Mouse (Mus musculus) 3134 (cell line): ENCODE data around the gene Wdhd1.
"Not testable (repeated sequence)": the region's sequence is repeated elsewhere in the genome, so short reads cannot be mapped to it uniquely, and the experiment has no call there.

ENCODE experiments used
- DNase-seq: peaks from one replicate; pipeline ENCODE4 v3.0.0-alpha.2; 2011; ENCODE audit warnings: low spot score; ENCODE audit not compliant: insufficient read length; ENCODE audit errors: extremely low read depth

Gene Wdhd1

DNA sequence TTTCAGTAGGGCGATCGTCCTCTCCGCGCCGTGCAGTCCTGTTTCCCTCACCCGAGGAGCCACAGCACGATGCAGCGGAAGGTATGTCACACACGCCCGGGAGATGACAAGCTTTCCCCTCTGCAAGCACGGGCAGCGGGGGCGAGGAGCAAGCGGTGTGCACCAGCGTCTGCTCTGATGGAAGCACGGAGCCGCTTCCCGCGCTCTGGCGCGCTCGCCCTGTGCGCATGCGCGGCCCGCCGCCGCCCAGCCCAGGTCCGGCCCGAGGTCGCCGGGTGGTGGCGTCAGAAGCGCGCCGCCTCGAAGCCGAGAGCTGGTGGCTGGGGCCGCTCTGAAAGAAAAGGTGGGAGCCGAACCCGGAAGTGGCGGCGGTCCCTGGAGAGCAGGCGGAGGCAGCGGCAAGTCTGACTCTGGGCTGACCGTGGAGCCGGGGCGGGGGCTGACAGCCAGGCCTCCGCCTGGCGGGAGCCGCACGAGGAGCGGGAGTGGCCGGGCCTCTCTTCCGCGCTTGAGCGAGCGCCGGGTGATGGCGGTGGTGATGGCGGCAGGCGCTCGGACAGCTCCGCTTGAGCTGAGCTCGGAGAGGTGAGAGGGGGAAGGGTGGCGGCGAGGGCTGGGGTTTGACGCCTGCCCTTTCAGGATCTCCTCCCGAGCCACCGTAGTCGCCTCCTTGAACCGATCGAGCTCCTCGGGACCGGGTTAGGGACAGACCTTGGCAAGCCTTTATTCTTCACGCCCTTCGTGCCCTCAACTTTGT is at the start of gene Wdhd1, which contains the start of gene Socs4:
Wdhd1 (minus strand) TSS at position 221 of the 757 bp plus-strand sequence.
Socs4 (plus strand) TSS at position 295 of the 757 bp plus-strand sequence.
- peak; percentile 94 for DNase-seq

DNA sequence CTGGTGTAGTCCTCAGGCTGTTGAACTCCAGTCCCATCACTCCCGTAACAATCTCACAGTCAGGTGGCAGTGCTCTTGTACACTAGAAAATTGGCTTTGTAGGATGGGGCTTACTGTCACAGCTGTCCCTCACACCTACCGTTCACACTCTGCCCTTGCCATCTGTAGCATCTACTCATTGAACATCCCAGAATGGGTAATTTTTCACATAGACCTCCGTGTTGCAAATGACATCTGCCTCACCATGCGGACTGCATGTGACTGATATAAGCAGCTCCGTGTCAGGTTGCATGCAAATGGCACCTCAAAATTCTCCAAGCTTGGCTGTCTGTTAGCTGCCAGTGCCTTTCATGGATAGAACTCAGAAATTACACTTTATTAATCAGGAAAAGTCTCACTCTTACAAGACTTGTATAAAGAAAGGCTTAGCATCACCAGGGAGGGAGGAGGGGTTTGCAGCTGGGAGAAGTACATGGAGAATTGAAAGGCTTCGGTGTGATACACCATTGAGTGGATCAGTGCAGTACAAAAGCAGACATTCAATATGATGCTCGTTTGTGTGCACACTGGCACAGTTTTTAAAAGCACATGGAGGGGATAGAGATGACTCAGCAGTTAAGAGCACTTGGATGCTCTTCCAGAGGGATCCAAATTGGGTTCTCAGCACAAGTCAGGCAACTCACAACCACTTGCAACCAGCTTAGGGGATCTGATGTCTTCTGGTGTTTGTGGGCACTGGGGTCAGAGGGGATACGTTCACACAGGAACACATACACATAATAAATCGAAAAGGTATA is 49.5 kb upstream of the Wdhd1 start:
- DNase-seq, result no peak

DNA sequence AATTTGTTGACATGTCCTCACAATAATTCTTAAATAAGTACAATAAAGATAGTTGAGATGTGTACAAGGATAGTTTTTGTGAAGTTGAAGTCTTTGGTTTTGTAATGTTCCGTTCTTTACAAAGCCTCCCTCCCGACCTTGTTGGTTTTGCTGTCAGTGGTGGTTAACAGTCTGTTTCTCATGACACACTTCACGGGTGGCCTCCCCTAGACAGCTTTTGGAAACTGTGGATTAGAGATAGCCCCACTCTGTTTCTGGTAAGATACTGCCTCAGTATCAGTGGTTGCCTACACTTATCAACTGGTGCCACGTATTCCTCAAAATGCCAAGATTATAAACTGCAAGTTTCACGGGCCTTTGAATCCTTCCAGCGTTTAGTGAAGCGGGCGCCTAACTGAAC is 44.9 kb upstream of the Wdhd1 start:
- DNase-seq, result not testable (repeated sequence)

DNA sequence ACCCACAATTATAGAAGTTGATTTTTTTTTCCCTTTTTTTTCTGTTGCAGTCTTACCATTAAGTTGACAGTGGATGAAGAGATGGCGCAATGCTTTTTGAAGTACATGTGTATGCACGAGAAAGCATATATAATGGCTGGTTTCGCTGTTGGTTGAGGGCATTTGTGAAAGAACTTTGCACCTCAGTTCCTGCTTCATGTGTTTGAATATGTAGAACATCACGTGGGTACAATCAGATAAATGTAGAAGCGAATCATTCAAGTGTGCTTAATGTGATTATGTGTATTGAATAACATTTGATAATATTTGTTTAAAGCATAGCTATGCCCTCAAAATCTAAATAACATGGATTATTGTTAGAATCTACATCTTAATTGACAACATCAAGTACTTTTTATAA is 42.7 kb upstream of the Wdhd1 start:
- no peak for DNase-seq

DNA sequence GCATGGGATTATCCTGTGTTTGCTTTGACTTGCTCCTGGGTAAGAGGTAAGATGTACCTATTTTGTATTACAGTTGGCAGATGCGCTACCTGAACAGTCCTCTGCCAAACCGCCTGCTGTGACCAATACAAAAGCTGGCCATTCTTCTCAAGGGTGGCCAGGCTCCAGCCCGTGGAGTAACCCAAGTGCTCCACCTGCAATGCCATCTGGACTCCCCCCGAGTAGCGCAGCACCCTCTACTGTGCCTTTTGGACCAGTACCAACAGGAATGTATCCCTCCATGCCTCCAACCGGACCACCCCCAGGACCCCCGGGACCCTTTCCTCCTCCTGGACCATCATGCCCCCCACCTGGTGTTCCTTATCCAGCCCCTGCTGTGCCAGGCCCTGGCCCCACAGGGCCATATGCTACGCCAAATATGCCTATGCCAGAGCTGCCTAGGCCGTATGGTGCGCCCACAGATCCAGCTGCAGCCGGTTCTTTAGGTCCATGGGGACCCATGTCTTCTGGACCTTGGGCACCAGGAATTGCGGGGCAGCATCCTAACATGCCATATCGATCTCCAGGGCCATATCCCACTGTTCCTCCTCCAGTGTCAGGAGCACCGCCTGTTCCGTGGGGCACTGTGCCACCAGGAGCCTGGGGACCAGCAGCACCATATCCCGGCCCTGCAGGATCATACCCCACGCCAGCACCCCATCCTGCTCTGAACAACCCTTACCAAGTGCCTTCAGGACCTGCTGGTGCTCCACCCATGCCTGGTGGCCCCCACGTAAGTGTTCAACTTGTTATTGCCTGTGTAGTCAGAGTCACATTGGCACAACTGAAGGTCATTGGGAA is 33.9 kb upstream of the Wdhd1 start:
- no peak for DNase-seq

DNA sequence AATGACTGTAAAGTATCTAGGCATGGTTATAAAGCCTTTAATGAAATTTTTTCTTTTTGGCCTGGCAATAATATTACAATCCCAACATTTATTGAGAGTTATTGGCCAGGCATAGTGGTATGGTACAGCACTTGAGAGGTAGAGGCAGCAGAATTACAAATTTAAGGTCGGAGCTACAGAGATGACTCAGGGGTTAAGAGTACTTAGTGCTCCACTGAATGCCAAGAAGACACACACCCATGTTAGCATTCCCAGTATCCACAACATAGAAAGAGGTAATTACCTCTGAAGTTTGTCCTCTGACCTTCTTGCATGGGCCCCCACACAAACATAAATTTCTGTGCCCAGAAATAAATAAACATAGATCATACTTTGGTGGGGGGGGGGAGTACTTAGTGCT is 32.4 kb upstream of the Wdhd1 start:
- no peak for DNase-seq

DNA sequence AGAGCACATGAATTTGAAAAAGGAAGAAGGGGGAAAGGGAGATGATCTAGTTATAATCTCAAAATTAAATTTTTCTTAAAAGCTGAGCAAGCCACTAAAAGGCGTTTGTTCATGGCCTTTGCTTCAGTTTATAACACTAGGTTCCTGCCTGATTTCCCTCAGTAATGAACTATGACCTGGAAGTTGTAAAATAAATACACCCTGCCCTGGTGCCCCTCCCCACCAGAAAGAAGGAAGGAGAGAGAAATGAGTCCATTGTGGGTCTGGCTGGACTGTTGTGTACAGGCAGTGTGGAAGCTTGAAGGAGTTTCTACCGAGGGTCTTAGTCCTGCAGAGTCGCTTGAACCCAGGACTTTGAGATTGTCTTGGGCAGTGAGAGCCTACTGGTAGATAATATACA is 31.0 kb upstream of the Wdhd1 start:
- no peak for DNase-seq

DNA sequence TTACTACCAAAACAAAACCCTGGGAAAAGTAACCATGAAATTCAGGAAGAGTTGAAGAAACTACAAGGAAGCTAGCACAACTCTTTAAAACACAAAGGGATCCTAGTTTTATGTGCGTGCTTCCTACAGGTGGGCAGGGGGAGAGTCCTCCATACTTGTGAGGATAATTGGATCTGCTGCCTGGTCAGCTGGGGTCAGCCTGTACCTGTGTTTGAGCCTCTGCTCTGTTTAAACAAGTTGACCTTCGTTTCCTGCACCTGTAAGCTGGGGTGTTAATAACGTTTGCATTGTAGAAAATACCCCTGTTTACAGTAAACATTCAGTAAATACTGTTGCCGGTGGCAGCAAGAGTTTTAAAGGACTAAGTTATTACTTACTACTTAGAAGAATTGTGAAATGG is 29.3 kb upstream of the Wdhd1 start:
- DNase-seq, result no peak

DNA sequence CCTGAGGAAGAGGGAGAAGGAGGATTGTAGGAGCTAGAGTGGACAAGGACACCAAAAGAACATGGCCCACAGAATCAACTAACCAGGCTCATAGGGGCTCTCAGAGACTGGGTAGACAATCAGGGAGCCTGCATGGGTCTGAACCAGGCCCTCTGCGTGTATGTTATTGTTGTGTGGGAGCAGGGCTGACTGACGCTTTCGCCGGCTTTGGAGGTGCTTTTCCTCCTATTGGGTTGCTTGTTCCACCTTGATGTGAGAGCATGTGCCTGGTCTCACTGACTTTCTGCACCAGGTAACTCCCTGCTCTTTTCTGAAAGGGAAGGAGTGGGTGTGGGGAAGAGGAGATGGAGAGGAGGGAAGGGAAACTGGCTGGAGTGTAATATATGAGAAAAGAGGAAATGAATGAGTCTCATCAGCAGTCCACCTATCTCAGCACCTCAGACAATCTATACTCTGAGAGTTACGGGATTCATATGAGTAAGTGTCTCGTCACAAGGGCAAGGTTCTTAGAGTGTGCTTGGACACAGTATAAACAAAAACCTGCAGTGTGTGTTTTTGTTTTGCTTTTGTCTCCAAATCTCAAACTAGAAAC is 28.3 kb upstream of the Wdhd1 start:
- no peak for DNase-seq

DNA sequence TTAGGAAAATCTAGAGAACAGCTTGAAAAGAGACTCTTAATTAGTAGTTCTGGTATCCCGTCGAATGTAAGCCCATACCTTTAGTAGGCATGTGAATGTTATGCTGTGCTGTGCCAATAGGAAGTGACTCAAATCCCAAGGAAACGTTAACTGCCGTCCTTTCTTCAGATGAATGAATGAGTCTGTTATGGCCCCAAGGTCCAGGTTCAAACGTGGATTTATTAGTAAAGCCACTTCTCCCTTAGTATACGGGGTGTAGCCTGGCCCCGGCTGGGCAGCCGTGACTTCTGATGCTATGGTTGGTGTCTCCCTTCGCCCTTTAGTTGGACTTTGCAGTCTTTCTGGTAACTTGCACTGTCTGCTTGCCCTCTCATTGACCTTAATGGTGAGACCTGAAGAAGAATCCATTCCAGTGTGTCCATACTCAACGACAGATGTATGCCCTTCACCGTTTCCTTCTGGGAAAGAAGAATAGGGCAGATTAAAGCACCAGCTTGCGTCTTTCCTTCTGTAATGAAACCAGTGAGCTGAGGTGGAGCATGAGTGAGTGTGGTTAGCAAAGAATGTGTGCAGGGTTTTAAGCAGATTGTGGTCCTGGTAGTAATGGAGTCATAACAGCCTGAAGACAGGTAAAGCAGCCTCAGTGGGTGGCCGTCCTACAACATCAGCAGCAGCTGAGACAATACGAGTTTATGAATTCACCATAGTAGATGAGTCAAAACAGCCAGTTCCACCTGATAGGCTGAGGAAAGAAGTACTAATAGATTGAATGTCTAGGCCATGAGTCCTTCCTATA is 26.4 kb upstream of the Wdhd1 start:
- DNase-seq, result no peak

DNA sequence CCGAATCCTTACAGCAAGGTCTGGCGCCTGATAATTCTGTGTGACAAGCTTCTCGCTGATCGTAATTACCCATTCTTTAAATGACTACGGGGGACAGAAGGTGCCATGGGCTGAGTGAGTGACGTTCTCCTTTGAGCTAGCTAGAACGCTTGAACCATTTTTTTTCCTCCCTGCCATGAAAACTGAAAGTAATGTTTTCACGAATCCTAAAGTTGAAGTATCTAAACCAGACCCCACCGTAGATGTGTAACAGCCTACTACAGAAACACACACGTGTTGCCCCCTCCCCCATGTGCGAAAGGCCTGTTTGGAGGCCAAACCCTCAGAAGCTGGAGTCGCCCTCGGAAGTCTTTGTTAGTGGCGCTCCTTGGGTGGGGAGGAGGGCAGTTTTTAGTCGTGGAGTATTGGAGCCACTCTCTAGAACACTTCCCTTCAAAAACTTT is 22.2 kb upstream of the Wdhd1 start:
- DNase-seq, result no peak

DNA sequence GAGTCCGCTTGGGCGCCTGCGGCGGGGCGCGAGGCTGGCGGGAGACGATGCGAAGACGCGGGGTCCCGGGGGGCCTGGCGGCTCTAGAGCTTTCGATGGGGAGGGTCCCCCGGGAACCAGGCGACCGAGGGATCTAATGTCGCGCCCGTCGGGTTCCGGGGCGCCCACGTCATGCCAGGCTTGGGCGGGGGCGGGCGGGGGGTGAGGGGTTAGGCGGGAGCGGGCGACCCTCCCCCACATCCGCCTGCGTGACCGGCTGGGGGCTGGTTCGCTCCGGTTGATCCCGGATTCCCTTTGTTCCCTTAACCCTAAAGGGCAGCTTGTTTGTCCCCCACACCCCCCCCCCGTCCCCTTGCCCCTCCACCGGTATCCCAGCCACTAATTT is 21.7 kb upstream of the Wdhd1 start:
- DNase-seq, result no peak

DNA sequence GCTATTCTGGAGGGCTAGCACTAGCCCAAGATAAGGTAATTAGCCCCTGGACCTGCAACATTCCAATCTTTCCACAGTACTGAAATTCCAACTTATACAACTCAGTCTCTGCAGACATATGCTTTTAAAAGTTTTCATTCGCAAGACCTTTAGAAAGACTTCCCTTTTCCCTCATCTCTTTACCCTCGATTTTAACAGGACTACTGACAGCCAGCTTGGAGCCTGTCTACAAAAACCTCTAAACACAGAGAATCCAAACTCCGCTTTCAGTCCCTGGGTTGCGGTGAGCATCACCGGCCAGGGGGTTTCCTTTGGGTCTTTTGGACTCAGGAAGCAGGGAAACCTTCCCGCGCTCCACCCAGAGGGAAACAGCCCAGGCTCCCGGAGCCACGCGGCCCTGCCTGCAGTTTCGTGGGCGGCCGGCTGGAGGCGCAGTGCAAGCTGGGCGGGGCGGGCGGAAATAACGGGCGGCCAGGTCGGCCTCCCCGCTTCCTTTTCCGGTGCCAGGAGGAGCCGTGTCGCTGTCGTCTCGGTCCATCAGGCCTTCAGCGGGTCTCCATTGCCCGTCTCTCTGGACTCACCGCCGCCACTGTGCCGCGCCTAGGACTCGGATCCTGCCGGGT is 21.2 kb upstream of the Wdhd1 start, which contains the start of gene Mapk1ip1l:
Mapk1ip1l (plus strand) TSS at position 482 of the 623 bp plus-strand sequence.
- DNase-seq, result peak; percentile 88

DNA sequence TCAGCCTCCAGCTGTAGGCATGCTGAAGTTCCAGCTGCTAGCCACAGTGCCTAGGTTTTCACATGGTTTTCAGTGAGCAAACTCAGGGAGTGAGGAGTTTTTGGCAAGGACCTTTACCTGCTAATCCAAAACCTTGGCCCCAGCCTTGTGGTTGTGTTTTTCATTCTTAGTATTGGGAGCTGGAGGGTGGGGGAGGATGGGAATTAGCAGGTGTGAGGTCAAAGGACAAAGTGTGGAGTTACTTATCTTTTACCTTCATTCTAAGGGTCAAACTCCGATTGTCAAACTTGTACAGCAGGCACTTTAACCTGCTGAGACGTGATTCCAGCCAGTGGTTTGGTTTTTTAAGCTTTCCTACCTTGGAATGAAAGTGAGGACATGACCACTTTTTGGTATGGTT is 19.6 kb upstream of the Wdhd1 start:
- DNase-seq, result no peak

DNA sequence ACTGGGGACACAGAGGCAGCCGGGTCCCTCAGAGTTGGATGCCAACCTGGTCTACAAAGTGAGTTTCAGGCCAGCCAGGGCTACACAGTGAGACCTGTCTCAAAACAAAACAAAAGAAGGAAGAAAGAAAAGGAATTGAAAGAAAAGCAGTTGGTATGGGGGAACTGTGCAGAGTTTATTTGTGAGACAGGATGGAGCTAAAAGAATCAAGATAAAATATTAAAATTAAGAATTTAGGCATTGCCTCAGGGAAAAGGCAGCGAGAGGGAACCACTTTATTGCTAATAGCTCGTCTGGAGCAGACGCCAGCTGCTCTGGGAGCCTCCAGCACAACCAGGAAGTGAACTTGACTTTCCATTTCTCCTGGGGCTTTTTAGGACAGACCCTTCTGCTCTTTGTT is 17.5 kb upstream of the Wdhd1 start:
- DNase-seq, result no peak

DNA sequence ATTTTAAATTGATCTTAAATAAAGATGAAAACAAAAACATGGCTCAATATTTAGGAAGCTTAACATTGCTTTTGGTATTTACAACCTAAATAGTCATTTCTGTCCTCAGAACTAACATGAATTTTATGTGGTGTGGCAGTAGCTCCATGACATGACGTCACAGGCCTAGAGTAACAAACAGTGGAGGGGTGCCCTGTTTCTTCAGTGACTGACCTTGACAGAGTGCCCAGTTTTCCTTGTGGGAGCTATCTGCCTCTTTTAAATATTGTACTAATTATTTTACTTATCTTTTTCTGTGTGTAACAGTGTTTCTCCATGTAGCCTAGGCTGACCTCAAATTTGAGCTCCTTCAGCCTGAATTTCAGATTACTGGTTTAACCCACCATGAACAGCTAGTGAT is 15.1 kb upstream of the Wdhd1 start:
- no peak for DNase-seq

DNA sequence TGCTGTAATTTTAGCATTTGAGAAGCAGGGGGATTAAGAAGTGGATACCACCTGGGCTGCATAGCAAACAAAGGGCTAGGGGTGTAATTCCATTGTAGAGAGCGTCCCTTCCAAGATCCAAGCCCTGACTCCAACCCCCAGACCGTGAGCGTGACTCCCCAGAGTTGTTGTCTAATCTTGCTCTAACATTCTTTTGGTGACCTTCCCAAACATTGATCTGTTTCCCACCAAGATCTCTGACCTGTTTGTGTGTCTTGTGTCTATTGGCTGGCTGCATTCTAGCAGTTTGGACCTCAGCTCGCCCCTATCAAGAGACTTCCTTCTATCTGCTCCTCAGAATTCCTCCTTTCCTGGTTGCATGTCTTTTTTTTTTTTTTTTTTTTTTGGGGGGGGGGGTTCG is 10.4 kb upstream of the Wdhd1 start:
- DNase-seq, result no peak

DNA sequence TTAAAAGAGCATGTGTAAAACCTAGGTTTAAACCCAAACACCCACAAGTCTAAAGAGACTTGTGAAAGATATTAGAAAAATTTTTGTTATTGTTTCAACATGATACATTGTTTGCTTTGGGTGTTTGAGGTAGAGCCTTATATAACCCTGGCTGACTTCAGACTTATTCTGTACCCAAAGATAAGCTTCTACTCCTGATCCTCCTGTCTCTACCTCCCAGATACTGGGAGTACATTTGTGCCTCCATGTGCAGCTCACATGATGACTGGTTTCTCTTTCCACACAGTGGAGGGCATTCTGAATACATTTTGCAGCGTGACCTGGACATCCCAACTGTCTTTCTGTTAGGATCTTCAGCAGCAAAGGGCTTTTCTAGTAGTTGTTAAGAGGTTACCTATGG is 9.6 kb upstream of the Wdhd1 start:
- DNase-seq, result no peak

DNA sequence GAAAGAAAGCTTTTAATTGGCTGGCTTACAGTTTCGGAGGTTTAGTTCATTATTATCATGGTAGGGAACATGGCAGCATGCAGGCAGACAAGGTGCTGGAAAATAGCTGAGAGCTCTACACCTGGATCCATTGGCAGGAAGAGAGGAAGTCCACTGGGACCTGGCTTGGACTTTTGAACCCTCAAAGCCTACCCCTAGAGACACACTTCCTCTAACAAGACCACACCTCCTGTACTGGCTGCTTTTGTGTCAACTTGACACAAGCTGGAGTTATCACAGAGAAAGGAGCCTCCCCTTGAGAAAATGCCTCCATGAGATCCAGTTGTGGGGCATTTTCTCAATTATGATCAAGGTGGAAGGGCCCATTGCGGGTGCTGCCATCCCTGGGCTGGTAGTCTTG is 8.6 kb upstream of the Wdhd1 start:
- DNase-seq, result no peak
